Mouse (Mus musculus) ES-Bruce4 (cell line): ENCODE data around the gene Elovl1. TPM values are rescaled to one million over a fixed set of nuclear protein-coding genes. Genes with fewer than 3 reads are reported as not detected.

Source experiments
- H3K27ac ChIP-seq: 2 replicates; pipeline ENCODE4 v1.5.1; 2012; ENCODE audit warnings: low read length, inconsistent platforms; ENCODE audit not compliant: insufficient read depth
- H3K27me3 ChIP-seq: 2 replicates; pipeline ENCODE4 v1.6.1; 2012; ENCODE audit warnings: mild to moderate bottlenecking, low read length, inconsistent platforms; ENCODE audit not compliant: control insufficient read depth, poor library complexity, insufficient read depth, severe bottlenecking
- H3K36me3 ChIP-seq: 2 replicates; pipeline ENCODE4 v1.6.1; 2012; ENCODE audit warnings: inconsistent platforms, mild to moderate bottlenecking, low read length, moderate library complexity; ENCODE audit not compliant: control insufficient read depth, poor library complexity, insufficient read depth, severe bottlenecking
- H3K4me1 ChIP-seq: one replicate; pipeline ENCODE4 v1.8.1; 2011; ENCODE audit warnings: low read length; ENCODE audit not compliant: control insufficient read depth, insufficient read depth
- H3K4me3 ChIP-seq: 2 replicates; pipeline ENCODE4 v1.5.1; 2011; ENCODE audit warnings: low read depth, mild to moderate bottlenecking, low read length
- H3K9ac ChIP-seq: 2 replicates; pipeline ENCODE4 v1.6.1; 2012; ENCODE audit warnings: low read depth, mild to moderate bottlenecking, inconsistent platforms; ENCODE audit not compliant: poor library complexity, severe bottlenecking
- H3K9me3 ChIP-seq: replicated peaks from 2 replicates; pipeline ENCODE4 v1.6.1; 2012; ENCODE audit warnings: mild to moderate bottlenecking, low read length, inconsistent platforms; ENCODE audit not compliant: control insufficient read depth, poor library complexity, insufficient read depth, severe bottlenecking
- CTCF ChIP-seq: IDR thresholded peaks from one replicate; pipeline ENCODE4 v1.8.1; 2011; ENCODE audit warnings: low read depth, low read length
- EP300 ChIP-seq: IDR thresholded peaks from 2 replicates; pipeline ENCODE4 v1.6.1; 2011; ENCODE audit warnings: low read depth, low read length; ENCODE audit not compliant: insufficient read depth
- POLR2A ChIP-seq: IDR thresholded peaks from one replicate; pipeline ENCODE4 v1.8.1; 2011; ENCODE audit warnings: low read length; ENCODE audit not compliant: insufficient read depth
- polyA plus RNA-seq: library from polyadenylated mRNA; stranded (reverse); fragments of >200 nt; gene quantifications from 2 replicates; pipeline ENCODE4 v1.2.4, GENCODE M21; 2011; ENCODE audit warnings: low read depth; ENCODE audit not compliant: missing spikeins, insufficient read depth, insufficient read length

Gene Elovl1
- polyA plus RNA-seq, 1 experiment = 53.5 TPM

- no peaks in the 10 kb centered on the region for H3K27me3 ChIP-seq
- peaks cover 20% of the 10 kb centered on the region for H3K36me3 ChIP-seq
- no peak overlapping the region for H3K27ac ChIP-seq
- H3K9ac ChIP-seq = no peak overlapping the region
- TF ChIP-seq CTCF = no peak
- no peak for TF ChIP-seq EP300
- no peak for TF ChIP-seq POLR2A
- H3K9me3 ChIP-seq = no peaks in the 10 kb centered on the region
- no peaks in the 10 kb centered on the region for H3K4me1 ChIP-seq
- H3K4me3 ChIP-seq = no peak overlapping the region
Measured at GRCm38 (mm10) chr4:118396433-118396832, 31.5 kb upstream of the Elovl1 start.

- Histone ChIP-seq H3K27me3 (no peaks in the 10 kb centered on the region), H3K36me3 (peaks cover 19% of the 10 kb centered on the region), H3K9me3 (no peaks in the 10 kb centered on the region), H3K4me3 (no peak overlapping the region), H3K4me1 (no peaks in the 10 kb centered on the region), H3K27ac (no peak overlapping the region), H3K9ac (no peak overlapping the region)
- TF ChIP-seq POLR2A (no peak), EP300 (no peak), CTCF (no peak)
Measured at GRCm38 (mm10) chr4:118398400-118398799, 29.5 kb upstream of the Elovl1 start.

- TF ChIP-seq POLR2A (no peak), EP300 (no peak), CTCF (no peak)
- H3K4me3 ChIP-seq = no peak overlapping the region
Measured at GRCm38 (mm10) chr4:118401421-118401820, 26.5 kb upstream of the Elovl1 start.

GRCm38 (mm10) chr4:118401918-118402317 is 26.0 kb upstream of the Elovl1 start:
- H3K27ac ChIP-seq = no peak overlapping the region
- no peaks in the 10 kb centered on the region for H3K9me3 ChIP-seq
- H3K36me3 ChIP-seq = peaks cover 16% of the 10 kb centered on the region
- H3K4me1 ChIP-seq = no peaks in the 10 kb centered on the region
- no peak for TF ChIP-seq EP300
- no peak for TF ChIP-seq POLR2A
- TF ChIP-seq CTCF = no peak
- no peaks in the 10 kb centered on the region for H3K27me3 ChIP-seq
- H3K9ac ChIP-seq = no peak overlapping the region
- H3K4me3 ChIP-seq = no peak overlapping the region

More at GRCm38 (mm10) chr4:118401421-118401820, 26.5 kb upstream of the Elovl1 start:
- Histone ChIP-seq H3K9ac (no peak overlapping the region), H3K36me3 (peaks cover 16% of the 10 kb centered on the region), H3K9me3 (no peaks in the 10 kb centered on the region), H3K27me3 (no peaks in the 10 kb centered on the region), H3K27ac (no peak overlapping the region), H3K4me1 (no peaks in the 10 kb centered on the region)

GRCm38 (mm10) chr4:118402701-118403100 is 25.2 kb upstream of the Elovl1 start:
- Histone ChIP-seq H3K27me3 (no peaks in the 10 kb centered on the region), H3K4me3 (no peak overlapping the region), H3K27ac (no peak overlapping the region), H3K9ac (no peak overlapping the region), H3K36me3 (peaks cover 13% of the 10 kb centered on the region), H3K4me1 (no peaks in the 10 kb centered on the region), H3K9me3 (no peaks in the 10 kb centered on the region)
- TF ChIP-seq CTCF (no peak), POLR2A (no peak), EP300 (no peak)

- no peaks in the 10 kb centered on the region for H3K4me1 ChIP-seq
- no peaks in the 10 kb centered on the region for H3K27me3 ChIP-seq
- TF ChIP-seq POLR2A (peak; percentile 11), EP300 (no peak)
- peak within 1 kb of the TSS; percentile 89 for H3K4me3 ChIP-seq
- H3K27ac ChIP-seq = no peak within 1 kb of the TSS
- no peaks in the 10 kb centered on the region for H3K9me3 ChIP-seq
- peaks cover 14% of the 10 kb centered on the region for H3K36me3 ChIP-seq
- peak within 1 kb of the TSS; percentile 84 for H3K9ac ChIP-seq
Measured at GRCm38 (mm10) chr4:118409142-118409900, 18.6 kb upstream of the Elovl1 start, which contains the start of the genes Szt2 and Med8. TSS of gene Szt2 (minus strand) at chr4:118409273. TSS of gene Med8 (plus strand) at chr4:118409337.
